Mouse (Mus musculus): ENCODE results near the gene Dnal1. TPM values are rescaled to one million over a fixed set of nuclear protein-coding genes. Genes with fewer than 3 reads are reported as not detected.

Dnal1 gene
- polyA plus RNA-seq, 1 experiment = 0.44 TPM

- Histone ChIP-seq H3K4me1 (peaks cover 90% of the 10 kb centered on the region), H3K36me3 (replicated peaks; ENCODE audit: low read length) (peaks cover 40% of the 10 kb centered on the region), H3K4me3 (replicated peaks) (peak overlapping the region; percentile 78), H3K9me3 (no peaks in the 10 kb centered on the region), H3K27me3 (replicated peaks) (no peaks in the 10 kb centered on the region)
- no peak for TF ChIP-seq FLI1 (IDR thresholded peaks at IDR 0.05; ENCODE audit: low read length)
Observed at GRCm38 (mm10) chr12:84180701-84181435, 66.7 kb downstream of the Dnal1 start.

GRCm38 (mm10) chr12:84181999-84182398 is 67.8 kb downstream of the Dnal1 start:
- no peaks in the 10 kb centered on the region for H3K27me3 ChIP-seq (replicated peaks)
- peaks cover 90% of the 10 kb centered on the region for H3K4me1 ChIP-seq
- H3K4me3 ChIP-seq (replicated peaks) = no peak overlapping the region
- no peak for TF ChIP-seq GATA1 (IDR thresholded peaks at IDR 0.05; ENCODE audit: borderline replicate concordance, low read length)
- TF ChIP-seq FLI1 (IDR thresholded peaks at IDR 0.05; ENCODE audit: low read length) = no peak
- peaks cover 7% of the 10 kb centered on the region for H3K9me3 ChIP-seq
- peaks cover 51% of the 10 kb centered on the region for H3K36me3 ChIP-seq (replicated peaks; ENCODE audit: low read length)

- no peak overlapping the region for H3K4me3 ChIP-seq (replicated peaks)
- TF ChIP-seq GATA1 (IDR thresholded peaks at IDR 0.05; ENCODE audit: borderline replicate concordance, low read length) (no peak), FLI1 (IDR thresholded peaks at IDR 0.05; ENCODE audit: low read length) (no peak)
- H3K36me3 ChIP-seq (replicated peaks; ENCODE audit: low read length) = peaks cover 71% of the 10 kb centered on the region
- H3K27me3 ChIP-seq (replicated peaks) = no peaks in the 10 kb centered on the region
- peaks cover 90% of the 10 kb centered on the region for H3K4me1 ChIP-seq
- H3K9me3 ChIP-seq = peaks cover 7% of the 10 kb centered on the region
Observed at GRCm38 (mm10) chr12:84184979-84185378, 70.8 kb downstream of the Dnal1 start.

GRCm38 (mm10) chr12:84185547-84185946 is 71.4 kb downstream of the Dnal1 start:
- H3K4me1 ChIP-seq = peaks cover 90% of the 10 kb centered on the region

GRCm38 (mm10) chr12:84186536-84186935 is 72.4 kb downstream of the Dnal1 start:
- Histone ChIP-seq H3K9me3 (peaks cover 7% of the 10 kb centered on the region), H3K4me3 (replicated peaks) (no peak overlapping the region), H3K27me3 (replicated peaks) (no peaks in the 10 kb centered on the region), H3K4me1 (peaks cover 90% of the 10 kb centered on the region), H3K36me3 (replicated peaks; ENCODE audit: low read length) (peaks cover 79% of the 10 kb centered on the region)
- TF ChIP-seq FLI1 (IDR thresholded peaks at IDR 0.05; ENCODE audit: low read length) = no peak
- TF ChIP-seq GATA1 (IDR thresholded peaks at IDR 0.05; ENCODE audit: borderline replicate concordance, low read length) = no peak

More at GRCm38 (mm10) chr12:84185547-84185946, 71.4 kb downstream of the Dnal1 start:
- Histone ChIP-seq H3K4me3 (replicated peaks) (no peak overlapping the region), H3K27me3 (replicated peaks) (no peaks in the 10 kb centered on the region), H3K9me3 (peaks cover 7% of the 10 kb centered on the region), H3K36me3 (replicated peaks; ENCODE audit: low read length) (peaks cover 75% of the 10 kb centered on the region)
- TF ChIP-seq GATA1 (IDR thresholded peaks at IDR 0.05; ENCODE audit: borderline replicate concordance, low read length) (no peak), FLI1 (IDR thresholded peaks at IDR 0.05; ENCODE audit: low read length) (no peak)

- H3K9me3 ChIP-seq = peaks cover 7% of the 10 kb centered on the region
- H3K27me3 ChIP-seq (replicated peaks) = no peaks in the 10 kb centered on the region
- peaks cover 76% of the 10 kb centered on the region for H3K36me3 ChIP-seq (replicated peaks; ENCODE audit: low read length)
- peaks cover 90% of the 10 kb centered on the region for H3K4me1 ChIP-seq
- no peak overlapping the region for H3K4me3 ChIP-seq (replicated peaks)
- TF ChIP-seq GATA1 (IDR thresholded peaks at IDR 0.05; ENCODE audit: borderline replicate concordance, low read length) (no peak), FLI1 (IDR thresholded peaks at IDR 0.05; ENCODE audit: low read length) (no peak)
Observed at GRCm38 (mm10) chr12:84186950-84187349, 72.8 kb downstream of the Dnal1 start.

GRCm38 (mm10) chr12:84187752-84188601 is 73.8 kb downstream of the Dnal1 start:
- Histone ChIP-seq H3K27me3 (replicated peaks) (no peaks in the 10 kb centered on the region), H3K4me3 (replicated peaks) (peak overlapping the region; percentile 89), H3K4me1 (peaks cover 90% of the 10 kb centered on the region), H3K9me3 (peaks cover 7% of the 10 kb centered on the region), H3K36me3 (replicated peaks; ENCODE audit: low read length) (peaks cover 70% of the 10 kb centered on the region)
- no peak for TF ChIP-seq FLI1 (IDR thresholded peaks at IDR 0.05; ENCODE audit: low read length)
- TF ChIP-seq GATA1 (IDR thresholded peaks at IDR 0.05; ENCODE audit: borderline replicate concordance, low read length) = no peak

GRCm38 (mm10) chr12:84188881-84189444 is 74.8 kb downstream of the Dnal1 start:
- TF ChIP-seq GATA1 (IDR thresholded peaks at IDR 0.05; ENCODE audit: borderline replicate concordance, low read length) = no peak
- no peak for TF ChIP-seq FLI1 (IDR thresholded peaks at IDR 0.05; ENCODE audit: low read length)
- peaks cover 7% of the 10 kb centered on the region for H3K9me3 ChIP-seq
- peaks cover 67% of the 10 kb centered on the region for H3K36me3 ChIP-seq (replicated peaks; ENCODE audit: low read length)
- H3K4me3 ChIP-seq (replicated peaks) = peak overlapping the region; percentile 89
- no peaks in the 10 kb centered on the region for H3K27me3 ChIP-seq (replicated peaks)
- H3K4me1 ChIP-seq = peaks cover 85% of the 10 kb centered on the region

GRCm38 (mm10) chr12:84190151-84190820 is 76.1 kb downstream of the Dnal1 start:
- TF ChIP-seq FLI1 (IDR thresholded peaks at IDR 0.05; ENCODE audit: low read length) = no peak
- TF ChIP-seq GATA1 (IDR thresholded peaks at IDR 0.05; ENCODE audit: borderline replicate concordance, low read length) = no peak
- H3K9me3 ChIP-seq = peaks cover 7% of the 10 kb centered on the region
- peaks cover 53% of the 10 kb centered on the region for H3K36me3 ChIP-seq (replicated peaks; ENCODE audit: low read length)
- no peaks in the 10 kb centered on the region for H3K27me3 ChIP-seq (replicated peaks)
- peaks cover 84% of the 10 kb centered on the region for H3K4me1 ChIP-seq
- H3K4me3 ChIP-seq (replicated peaks) = peak overlapping the region; percentile 82

All from megakaryocyte, embryonic 14.5 days (primary cell).